Mouse (Mus musculus): ENCODE measurements around the gene Etl4.

DNA sequence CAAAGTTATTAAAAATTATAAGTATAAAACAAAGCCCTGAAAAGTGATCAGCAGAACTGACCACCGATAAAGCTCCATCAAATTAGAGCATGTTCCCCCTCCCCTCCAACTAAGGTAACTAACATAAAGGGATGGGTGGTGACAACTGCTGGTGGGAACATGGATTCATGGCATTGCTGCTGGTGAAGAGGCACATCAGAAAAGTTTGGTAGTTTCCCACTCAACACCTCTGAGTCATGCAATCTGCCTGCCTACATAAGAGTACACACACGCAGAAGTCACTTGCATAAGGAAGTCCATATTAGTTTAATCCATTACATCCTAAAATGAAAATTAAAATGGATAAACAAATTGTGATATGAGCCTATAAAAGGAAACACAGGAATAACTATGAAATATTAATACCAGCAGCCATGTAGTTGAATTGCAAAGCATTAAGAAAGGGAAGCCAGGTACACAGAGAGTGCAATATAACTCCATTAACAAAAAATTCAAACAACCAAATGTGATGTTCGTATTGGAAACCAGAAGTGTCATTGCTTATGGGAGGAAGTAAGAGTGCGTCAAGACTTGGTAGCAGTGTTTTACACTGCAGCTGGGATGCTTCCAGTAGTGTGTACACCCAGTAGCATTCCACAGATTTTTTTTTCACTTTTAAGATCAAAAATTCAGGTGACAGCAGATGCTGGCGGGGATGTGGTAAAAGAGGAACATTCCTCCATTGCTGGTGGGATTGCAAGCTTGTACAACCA lies 307.3 kb downstream of the Etl4 start:
- no peak for TF ChIP-seq EP300 (IDR thresholded peaks at IDR 0.05; ENCODE audit: low read depth)
- TF ChIP-seq CTCF (IDR thresholded peaks at IDR 0.05; ENCODE audit: low read depth): no peak

All from heart, postnatal 0 days (tissue).